Mouse (Mus musculus) olfactory bulb, adult 2 months (tissue): ENCODE data around the gene Traf5.

Source experiments
- CTCF ChIP-seq: fragments of 200-500 bp; IDR thresholded peaks from 2 replicates; pipeline ENCODE4 v1.5.1; 2012; ENCODE audit warnings: low read depth, mild to moderate bottlenecking, low read length, moderate library complexity; ENCODE audit not compliant: insufficient read depth
- POLR2A ChIP-seq: fragments of 200-500 bp; IDR thresholded peaks from 2 replicates; pipeline ENCODE4 v1.6.1; 2012; ENCODE audit warnings: mild to moderate bottlenecking, low read depth, low read length, moderate library complexity; ENCODE audit not compliant: insufficient read depth

DNA sequence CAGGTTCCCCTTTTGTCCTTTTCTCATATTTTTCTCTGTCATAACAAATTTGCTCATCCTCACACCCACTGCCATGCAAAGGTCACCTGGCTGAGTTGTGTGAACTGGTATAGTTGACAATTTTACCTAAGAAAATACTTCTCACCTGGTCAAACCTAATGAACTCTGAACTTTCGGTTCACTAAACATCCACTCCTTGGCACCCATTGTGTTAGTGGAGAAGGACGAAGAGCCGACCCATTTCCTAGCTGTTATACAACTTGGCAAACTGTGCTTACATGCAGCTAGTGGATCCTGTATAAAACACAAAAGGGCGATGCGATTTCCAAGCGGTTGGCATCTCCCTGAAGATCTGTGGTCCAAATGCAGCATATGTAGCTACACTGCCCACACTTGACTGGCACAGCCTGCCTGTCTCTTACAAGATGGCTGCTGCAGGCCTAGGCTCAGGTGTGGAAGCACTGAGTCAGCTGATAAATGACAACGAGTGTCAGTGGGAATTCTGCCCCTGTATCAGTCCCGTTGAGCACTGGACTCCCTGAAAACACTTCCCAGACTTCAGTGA is 95.7 kb downstream of the Traf5 start:
- TF ChIP-seq CTCF = no peak
- TF ChIP-seq POLR2A = no peak
